Mouse (Mus musculus) activated CD4-positive, CD25-positive, alpha-beta regulatory T cell, adult 4 months (primary cell): ENCODE results near the gene Exoc3. TPM values are rescaled to one million over a fixed set of nuclear protein-coding genes. Genes with fewer than 3 reads are reported as not detected.

Experiments
- ATAC-seq: one replicate; pipeline ENCODE4 v1.8.0; 2017
- polyA plus RNA-seq, 2 experiments: library from polyadenylated mRNA; unstranded; fragments of 100-300 nt; shearing (Covaris generic); gene quantifications; one replicate each; pipeline ENCODE4 v1.2.1; 2017

Gene Exoc3
- polyA plus RNA-seq, 2 experiments from 2014 or later, result 77.3 to 85.7 TPM

DNA sequence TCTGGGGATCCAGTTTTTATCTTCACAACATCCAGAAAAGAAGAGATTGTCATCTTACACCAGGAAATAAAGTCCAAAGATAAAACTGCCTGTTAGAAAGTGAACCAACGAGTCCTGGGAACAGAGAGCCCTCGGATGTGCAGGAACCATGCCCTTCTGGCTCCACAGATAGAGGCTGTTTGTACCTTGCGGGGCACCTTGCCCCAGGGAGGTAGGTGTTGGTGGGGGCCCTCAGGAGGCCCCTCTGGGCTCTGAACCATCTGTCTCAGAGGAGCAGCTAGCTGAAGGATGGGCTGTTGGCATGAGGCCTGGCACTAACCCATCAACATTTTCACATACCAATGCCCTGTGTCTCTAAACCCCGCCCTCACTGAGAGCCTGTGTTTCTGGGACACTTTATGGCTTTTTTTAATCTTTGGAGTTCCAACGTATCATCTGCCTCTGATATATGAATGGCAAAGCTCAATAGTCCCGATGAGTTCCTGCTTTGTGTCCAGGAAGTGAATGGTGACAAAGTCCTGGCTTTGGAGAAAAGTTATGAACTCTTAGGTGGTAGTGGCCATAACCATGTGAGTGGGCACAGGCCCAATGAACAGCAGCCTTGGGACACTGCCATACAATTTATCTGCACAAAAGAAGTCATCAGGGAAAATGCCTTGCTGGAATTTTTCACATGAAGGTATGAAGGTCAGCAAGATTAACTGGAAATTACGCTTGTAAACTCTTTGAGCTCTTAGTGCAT lies 69.5 kb downstream of the Exoc3 start:
- ATAC-seq, result no peak

DNA sequence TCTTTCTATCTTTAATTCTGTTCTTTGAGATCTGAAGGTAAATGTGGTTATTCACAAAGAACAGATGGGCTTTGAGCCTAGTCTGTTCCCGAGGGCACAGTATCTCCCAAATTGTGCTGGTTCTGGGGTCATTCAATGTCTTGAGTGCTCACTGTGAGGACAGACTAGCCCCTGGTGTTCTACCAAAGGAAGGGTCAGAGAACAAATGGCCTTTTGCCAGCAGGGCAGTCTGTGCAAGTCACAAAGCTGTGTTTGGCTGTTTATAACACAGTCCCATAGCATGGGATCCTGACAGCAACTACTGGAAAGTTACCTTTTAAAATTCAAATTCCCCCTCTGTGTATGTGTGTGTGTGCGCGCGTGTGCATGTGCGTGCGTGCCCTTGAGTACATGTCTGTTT lies 78.6 kb downstream of the Exoc3 start:
- ATAC-seq, result no peak

DNA sequence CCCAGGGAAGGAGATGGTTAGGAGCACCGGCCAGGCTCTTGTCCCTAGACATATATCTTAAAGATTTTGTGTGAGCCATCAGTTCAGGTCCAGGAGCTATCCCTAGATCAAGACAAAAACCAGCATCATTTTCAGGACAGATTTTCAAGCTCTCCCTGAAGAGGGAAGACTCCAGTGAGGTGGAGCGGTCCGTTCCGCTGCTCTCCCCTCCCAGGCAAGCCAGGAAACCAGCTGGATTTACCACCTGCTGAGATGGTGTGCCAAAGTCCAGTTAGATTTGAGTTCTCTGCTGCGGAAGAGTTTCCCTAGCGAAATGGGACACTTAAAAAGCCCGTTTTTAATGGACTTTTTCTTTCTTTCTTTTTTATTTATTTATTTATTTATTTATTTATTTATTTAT lies 81.0 kb downstream of the Exoc3 start:
- ATAC-seq, result no peak

DNA sequence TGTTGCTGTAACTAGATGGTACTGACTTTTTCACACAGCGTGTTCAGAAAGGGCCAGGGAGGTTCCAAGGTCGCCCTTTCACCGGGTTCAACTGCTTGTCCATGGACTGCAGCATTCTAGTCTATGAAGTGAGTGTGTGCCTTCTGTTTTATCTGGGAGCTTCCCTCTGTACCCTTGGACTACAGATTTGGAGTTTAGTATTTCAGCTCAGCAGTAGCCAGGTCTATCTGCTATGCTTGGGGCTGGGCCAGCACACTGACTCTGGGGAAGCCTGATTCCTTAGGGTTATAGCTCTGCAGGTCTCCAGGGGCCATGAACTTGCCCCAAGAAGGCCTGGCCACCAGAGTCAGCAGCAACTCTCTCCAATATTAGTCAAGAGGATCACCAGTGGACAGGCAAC lies 85.9 kb downstream of the Exoc3 start:
- ATAC-seq, result no peak

DNA sequence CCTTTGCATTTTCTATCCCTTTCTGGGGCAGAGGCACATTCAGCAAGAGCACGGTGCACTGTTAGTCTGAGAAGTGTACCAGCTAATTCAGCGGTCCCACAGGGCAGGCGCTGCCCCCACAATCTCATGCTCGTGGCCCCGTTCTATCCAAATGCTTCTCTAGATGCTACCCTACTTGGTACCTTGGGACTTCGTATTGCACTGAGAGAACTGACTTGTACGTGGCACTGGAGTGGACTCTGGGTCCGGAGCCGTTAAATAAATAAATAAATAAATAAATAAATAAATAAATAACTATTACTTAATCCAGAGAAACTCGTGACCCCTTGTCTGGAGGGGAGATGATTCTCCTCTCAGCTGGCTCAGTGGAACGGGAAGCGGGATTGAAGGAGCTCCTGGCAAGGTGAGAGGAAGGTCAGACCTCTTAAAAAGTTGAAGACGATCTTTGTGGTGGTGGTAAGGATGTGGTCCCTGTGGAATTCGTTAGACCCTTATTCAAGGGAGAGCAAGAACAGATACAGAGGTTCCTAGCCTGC lies 86.7 kb downstream of the Exoc3 start:
- ATAC-seq, result no peak

DNA sequence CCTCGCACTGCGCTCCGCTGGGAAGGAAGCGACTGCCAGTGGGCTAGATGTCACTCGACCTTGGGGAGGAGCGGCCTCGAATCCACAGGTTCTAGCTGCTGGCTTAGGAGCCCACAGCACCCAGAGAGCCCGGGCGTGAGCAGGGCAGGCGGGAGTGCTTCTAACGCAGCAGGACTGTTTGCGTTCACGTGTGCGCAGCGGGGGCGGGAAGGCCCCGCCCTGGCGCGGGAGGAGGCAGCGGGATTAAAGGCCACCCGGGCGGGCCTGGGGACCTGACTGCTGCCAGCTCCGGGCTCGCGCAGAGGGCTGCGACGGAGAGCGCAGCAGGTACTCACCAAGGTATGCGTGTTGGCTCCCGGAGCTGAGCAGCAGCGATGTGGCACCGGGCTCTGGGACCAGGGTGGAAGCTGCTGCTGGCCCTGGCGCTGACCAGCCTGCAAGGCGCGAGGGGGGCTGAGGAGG lies 87.4 kb downstream of the Exoc3 start, which contains the start of gene Slc9a3:
Gene Slc9a3, plus strand, starts transcription at position 317 of the 462 bp plus-strand sequence.
- ATAC-seq, result no peak

Other genes with a start within 250 kb of the Exoc3 start
- not detected for gene Zdhhc11, start 244.9 kb downstream of the Exoc3 start, polyA plus RNA-seq
- under 1 TPM; 0.24 to 0.73 TPM for gene Tppp, start 199.3 kb downstream of the Exoc3 start, polyA plus RNA-seq
- gene Cep72, start 146.4 kb downstream of the Exoc3 start, polyA plus RNA-seq, result 1 to 10 TPM; 5.0 to 9.5 TPM
- not detected for gene Slc9a3, start 87.3 kb downstream of the Exoc3 start, polyA plus RNA-seq
- under 1 TPM; 0.20 to 0.56 TPM for gene Ahrr, start 83.6 kb upstream of the Exoc3 start, polyA plus RNA-seq
- gene Pdcd6, start 108.8 kb upstream of the Exoc3 start, polyA plus RNA-seq, result 100 to 1,000 TPM; 188 to 204 TPM
- gene Sdha, start 141.5 kb upstream of the Exoc3 start, polyA plus RNA-seq, result 100 to 1,000 TPM; 257 to 308 TPM
- 10 to 100 TPM; 37.6 to 37.9 TPM for gene Ccdc127, start 141.6 kb upstream of the Exoc3 start, polyA plus RNA-seq
- not detected for gene Lrrc14b, start 155.3 kb upstream of the Exoc3 start, polyA plus RNA-seq
- 1 to 10 TPM in 1 of 2 experiments, under 1 TPM in 1; 0.65 to 2.1 TPM for gene Zfp72, start 182.1 kb upstream of the Exoc3 start, polyA plus RNA-seq
- 10 to 100 TPM; 56.0 to 63.6 TPM for gene Ftl1-ps1, start 191.0 kb upstream of the Exoc3 start, polyA plus RNA-seq